Mouse (Mus musculus): ENCODE results near the gene Uap1. TPM values are rescaled to one million over a fixed set of nuclear protein-coding genes. Genes with fewer than 3 reads are reported as not detected.
"Not testable (repeated sequence)": the region's sequence is repeated elsewhere in the genome, so short reads cannot be mapped to it uniquely, and the experiment has no call there.

The Uap1 gene
- total RNA-seq, 2 experiments from 2014 or later, result 62.3 to 65.9 TPM

- DNase-seq (ENCODE audit: low spot score in 2 of 2), result peak; percentile 62 to 87
- intact Hi-C loops (cut with DNase I), result loop anchor here (2.0 to 10.0 kb wide), 2 partner anchors 168 to 472 kb away; partner anchors contain the start of gene Hsd17b7
Measured at GRCm38 (mm10) chr1:170136351-170137009, 38.3 kb downstream of the Uap1 start.

- no peak for DNase-seq (ENCODE audit: low spot score in 2 of 2)
- intact Hi-C loops (cut with DNase I), result loop anchor here (10.0 kb wide), 1 partner anchor 469 kb away; no protein-coding TSS in a partner anchor
Measured at GRCm38 (mm10) chr1:170134264-170134663, 40.5 kb downstream of the Uap1 start.

GRCm38 (mm10) chr1:170130962-170131361 is 43.8 kb downstream of the Uap1 start:
- intact Hi-C loops (cut with DNase I), result loop anchor here (10.0 kb wide), 1 partner anchor 466 kb away; no protein-coding TSS in a partner anchor

GRCm38 (mm10) chr1:170124644-170125043 is 50.1 kb downstream of the Uap1 start:
- intact Hi-C loops (cut with DNase I), result no loop called here
- DNase-seq (ENCODE audit: low spot score in 2 of 2), result no peak

More at GRCm38 (mm10) chr1:170130962-170131361, 43.8 kb downstream of the Uap1 start:
- no peak for DNase-seq (ENCODE audit: low spot score in 2 of 2)

- intact Hi-C loops (cut with DNase I), result no loop called here
- no peak for DNase-seq (ENCODE audit: low spot score in 2 of 2)
Measured at GRCm38 (mm10) chr1:170113616-170114015, 61.1 kb downstream of the Uap1 start.

GRCm38 (mm10) chr1:170112261-170112660 is 62.5 kb downstream of the Uap1 start:
- intact Hi-C loops (cut with DNase I), result no loop called here

GRCm38 (mm10) chr1:170111651-170112226 is 63.0 kb downstream of the Uap1 start:
- intact Hi-C loops (cut with DNase I), result no loop called here
- no peak for DNase-seq (ENCODE audit: low spot score in 2 of 2)

More at GRCm38 (mm10) chr1:170112261-170112660, 62.5 kb downstream of the Uap1 start:
- no peak for DNase-seq (ENCODE audit: low spot score in 2 of 2)

- DNase-seq (ENCODE audit: low spot score in 2 of 2), result no peak
- intact Hi-C loops (cut with DNase I), result no loop called here
Measured at GRCm38 (mm10) chr1:170110516-170111332, 64.0 kb downstream of the Uap1 start, which contains the start of gene Ddr2. Gene Ddr2, minus strand, starts transcription at chr1:170110762.

GRCm38 (mm10) chr1:170109776-170110515 is 64.8 kb downstream of the Uap1 start:
- intact Hi-C loops (cut with DNase I), result no loop called here
- no peak for DNase-seq (ENCODE audit: low spot score in 2 of 2)

GRCm38 (mm10) chr1:170102814-170103213 is 71.9 kb downstream of the Uap1 start:
- DNase-seq (ENCODE audit: low spot score in 2 of 2); intact Hi-C loops (cut with DNase I): not testable (repeated sequence)

Other genes starting within 250 kb of the Uap1 start
- gene Ccdc190, start 246.3 kb downstream of the Uap1 start, total RNA-seq (2021), result 10 to 100 TPM; 16.5 to 19.4 TPM
- gene Hsd17b7, start 205.7 kb downstream of the Uap1 start, total RNA-seq (2021), result 10 to 100 TPM; 15.7 to 19.4 TPM
- gene Ddr2, start 64.2 kb downstream of the Uap1 start, total RNA-seq (2021), result 1 to 10 TPM; 5.7 to 6.8 TPM
- 100 to 1,000 TPM; 146 TPM for gene Uhmk1, start 40.4 kb upstream of the Uap1 start, total RNA-seq (2021)
- gene Sh2d1b2, start 57.8 kb upstream of the Uap1 start, total RNA-seq (2021), result not detected
- gene Sh2d1b1, start 102.4 kb upstream of the Uap1 start, total RNA-seq (2021), result not detected
- gene Gm7694, start 131.4 kb upstream of the Uap1 start, total RNA-seq (2021), result 1 to 10 TPM; 1.9 to 2.5 TPM
- gene Spata46, start 133.8 kb upstream of the Uap1 start, total RNA-seq (2021), result not detected